Mouse (Mus musculus): ENCODE data around the gene Pkd2l1.

GRCm38 (mm10) chr19:44238906-44239305, 46.7 kb upstream of the Pkd2l1 start:
- no peak for TF ChIP-seq CTCF (IDR thresholded peaks at IDR 0.05)
- TF ChIP-seq EP300 (IDR thresholded peaks at IDR 0.05), result no peak

Data from lung, postnatal 0 days (tissue).